In the genomic region with DNA sequence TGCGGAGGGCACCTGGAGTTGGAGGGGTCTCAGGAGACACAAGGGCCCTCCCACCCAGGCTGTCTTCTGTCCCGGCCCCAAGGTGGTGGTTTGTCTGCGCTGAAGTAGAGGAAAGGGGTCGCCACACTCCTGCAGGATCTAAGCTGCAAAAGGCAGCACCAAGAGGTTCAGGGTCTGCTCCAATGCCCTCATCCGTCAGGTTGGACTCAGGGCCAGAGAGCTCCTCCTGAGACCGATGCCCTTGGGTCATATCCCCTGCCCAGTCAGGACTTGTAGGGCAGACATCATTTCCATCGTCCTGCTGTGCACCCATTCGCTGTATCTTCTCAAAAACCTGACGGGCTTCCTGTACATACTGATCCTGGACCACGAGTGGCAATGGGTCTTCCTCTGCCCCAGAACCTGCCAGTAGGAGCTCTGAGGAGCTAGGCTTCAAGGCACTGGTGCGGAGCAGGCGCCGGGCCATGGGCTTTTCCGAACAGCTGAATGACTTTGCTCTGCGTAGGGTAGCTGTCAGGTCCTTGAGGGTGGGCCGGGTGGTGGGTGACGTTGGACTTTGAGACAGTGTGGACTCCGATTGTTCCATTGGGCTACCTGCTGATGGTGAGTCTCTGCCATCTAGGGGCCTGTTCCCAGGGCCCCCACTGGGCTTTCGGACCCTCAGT, we compare ENCODE assay signal across 8 mouse cellular contexts. TPM values are rescaled to one million over a fixed set of nuclear protein-coding genes. Genes with fewer than 3 reads are reported as not detected.
A peak's percentile ranks its signal among the peaks of the same experiment; 100 is the strongest.
DNase-seq lines count a peak whose midpoint lies in the region; ATAC-seq lines count a peak whose summit lies in the region.

No protein-coding gene starts in this region.

- H3K27ac ChIP-seq in forebrain, embryonic 13.5 days: no peak overlapping the region
- no peak overlapping the region for H3K27ac ChIP-seq in limb, embryonic 11.5 days (replicated peaks; ENCODE audit: low read depth, low read length)
- H3K27ac ChIP-seq in neural tube, embryonic 14.5 days (ENCODE audit: low read depth, low read length): no peak overlapping the region

- 0 out of 2 replicates have a peak overlapping the region, but pooled peaks have one; percentile 82 for H3K9ac ChIP-seq in forebrain, embryonic 13.5 days
- peak overlapping the region; percentile 87; the same call in 1 of the 2 replicates for H3K9ac ChIP-seq in limb, embryonic 11.5 days (ENCODE audit: low read length)
- 0 out of 2 replicates have a peak overlapping the region, but pooled peaks have one; percentile 7 for H3K9ac ChIP-seq in neural tube, embryonic 14.5 days (replicated peaks; ENCODE audit: low read depth, low read length)

- no peak for ATAC-seq in forebrain, embryonic 13.5 days
- no peak for ATAC-seq in limb, embryonic 11.5 days (ENCODE audit: insufficient number of reproducible peaks, low FRiP score, low TSS enrichment, low read depth)
- no peak for ATAC-seq in neural tube, embryonic 14.5 days (ENCODE audit: low read depth)
- no peak for ATAC-seq in inflammation-experienced regulatory T-cells, adult 6 months

- H3K27me3 ChIP-seq in forebrain, embryonic 13.5 days: peaks cover 10% of the 10 kb centered on the region
- H3K27me3 ChIP-seq in limb, embryonic 11.5 days (ENCODE audit: control insufficient read depth, insufficient read depth, low read length): no peaks in the 10 kb centered on the region
- H3K27me3 ChIP-seq in neural tube, embryonic 14.5 days (ENCODE audit: control insufficient read depth, insufficient read depth, low read length): peaks cover 14% of the 10 kb centered on the region

- no peaks in the 10 kb centered on the region for H3K9me3 ChIP-seq in forebrain, embryonic 13.5 days (replicated peaks)
- no peaks in the 10 kb centered on the region for H3K9me3 ChIP-seq in limb, embryonic 11.5 days (ENCODE audit: control insufficient read depth, low read length)
- no peaks in the 10 kb centered on the region for H3K9me3 ChIP-seq in neural tube, embryonic 14.5 days (ENCODE audit: control insufficient read depth, low read length)

- peaks cover 78% of the 10 kb centered on the region for H3K4me1 ChIP-seq in forebrain, embryonic 13.5 days
- H3K4me1 ChIP-seq in limb, embryonic 11.5 days (ENCODE audit: control insufficient read depth, insufficient read depth, low read length): peaks cover 53% of the 10 kb centered on the region
- peaks cover 22% of the 10 kb centered on the region for H3K4me1 ChIP-seq in neural tube, embryonic 14.5 days (ENCODE audit: control insufficient read depth, insufficient read depth, low read length)

- WGBS in forebrain, embryonic 13.5 days: 85% methylated on average over 19 of the region's 19 CpGs
- 80% methylated on average over 19 of the region's 19 CpGs for WGBS in limb, embryonic 11.5 days
- WGBS in neural tube, embryonic 14.5 days: 81% methylated on average over 19 of the region's 19 CpGs

- H3K36me3 ChIP-seq in forebrain, embryonic 13.5 days (ENCODE audit: poor library complexity, severe bottlenecking): no peaks in the 10 kb centered on the region
- no peaks in the 10 kb centered on the region for H3K36me3 ChIP-seq in limb, embryonic 11.5 days (ENCODE audit: control insufficient read depth, insufficient read depth, low read length)
- H3K36me3 ChIP-seq in neural tube, embryonic 14.5 days (ENCODE audit: control insufficient read depth, insufficient read depth, low read length): no peaks in the 10 kb centered on the region

- H3K4me2 ChIP-seq in forebrain, embryonic 13.5 days: peak overlapping the region; percentile 93
- peak overlapping the region; percentile 60 for H3K4me2 ChIP-seq in limb, embryonic 11.5 days (ENCODE audit: low read depth, severe bottlenecking)
- peak overlapping the region; percentile 69 for H3K4me2 ChIP-seq in neural tube, embryonic 14.5 days (ENCODE audit: low read depth, low read length)

- intact Hi-C loops in left cerebral cortex, postnatal 25 days (cut with DNase I): no loop called here

- DNase-seq in kidney, postnatal 10 days: peak; percentile 51
- DNase-seq in kidney, postnatal 14 days: no peak
- no peak for DNase-seq in limb, embryonic 11.5 days (ENCODE audit: low spot score)
- DNase-seq in left cerebral cortex, postnatal 25 days (ENCODE audit: low spot score in 2 of 2): no peak
- DNase-seq in urinary bladder, postnatal 36 days (ENCODE audit: low spot score in 2 of 2): no peak

- H3K4me3 ChIP-seq in forebrain, embryonic 13.5 days: peak overlapping the region; percentile 58; the same call in 1 of the 2 replicates
- H3K4me3 ChIP-seq in limb, embryonic 11.5 days (ENCODE audit: low read depth, low read length): peak overlapping the region; percentile 85
- no peak overlapping the region; the same call in 1 of the 2 replicates for H3K4me3 ChIP-seq in neural tube, embryonic 14.5 days (ENCODE audit: low read depth, low read length)

RNA-seq across cellular contexts. Expression of gene Arhgef17, which starts 2.1 kb away (rescaled TPM):
- polyA plus RNA-seq in forebrain, embryonic 13.5 days (2015; fragmentation: Nextera tagmentation; extraction: Ambion mirVana): 4.4 and 4.7 TPM in 2 replicates
- 12.6 and 13.6 TPM in 2 replicates for polyA plus RNA-seq in limb, embryonic 11.5 days (2014; fragmentation: Nextera tagmentation; extraction: Ambion mirVana)
- 12.1 and 12.7 TPM in 2 replicates for polyA plus RNA-seq in neural tube, embryonic 14.5 days (2014; fragmentation: Nextera tagmentation; extraction: Ambion mirVana)
- 100 to 1,000 TPM; 109 to 120 TPM for total RNA-seq in left cerebral cortex, postnatal 25 days (2021)
- not detected for polyA plus RNA-seq in inflammation-experienced regulatory T-cells, adult 6 months (2017; shearing (Covaris generic))

RNA-seq across cellular contexts. Expression of gene P2ry6, which starts 44.7 kb away (rescaled TPM):
- 1.4 and 1.5 TPM in 2 replicates for polyA plus RNA-seq in forebrain, embryonic 13.5 days (2015; fragmentation: Nextera tagmentation; extraction: Ambion mirVana)
- polyA plus RNA-seq in limb, embryonic 11.5 days (2014; fragmentation: Nextera tagmentation; extraction: Ambion mirVana): 1.6 and 2.5 TPM in 2 replicates
- polyA plus RNA-seq in neural tube, embryonic 14.5 days (2014; fragmentation: Nextera tagmentation; extraction: Ambion mirVana): 1.6 and 4.1 TPM in 2 replicates
- total RNA-seq in left cerebral cortex, postnatal 25 days (2021): 1 to 10 TPM; 2.5 to 4.1 TPM
- under 1 TPM in 1 of 3 experiments, not detected in 2; 0.60 TPM for polyA plus RNA-seq in inflammation-experienced regulatory T-cells, adult 6 months (2017; shearing (Covaris generic))

Comparison
In these comparisons a context has a peak if more than half of its experiments do, and no peak if none do; other contexts are left out.
1. H3K9ac ChIP-seq: peak in every context shown above with its lines; median percentile 87 in limb, embryonic 11.5 days; 82 in forebrain, embryonic 13.5 days; 7 in neural tube, embryonic 14.5 days.